Mouse (Mus musculus) layer of hippocampus, adult 9-10 months (tissue): ENCODE results near the gene Siglece.

Source experiments
- DNase-seq: peaks from one replicate; pipeline ENCODE4 v3.0.0; 2022; ENCODE audit warnings: low spot score

Siglece gene

GRCm38 (mm10) chr7:43625794-43626422 is 34.1 kb downstream of the Siglece start:
- DNase-seq, result no peak

GRCm38 (mm10) chr7:43625065-43625464 is 34.9 kb downstream of the Siglece start:
- no peak for DNase-seq

- DNase-seq, result no peak
Measured at GRCm38 (mm10) chr7:43623819-43624218, 36.1 kb downstream of the Siglece start.

GRCm38 (mm10) chr7:43622927-43623326 is 37.0 kb downstream of the Siglece start:
- DNase-seq, result no peak

- DNase-seq, result no peak
Measured at GRCm38 (mm10) chr7:43613816-43614551, 46.0 kb downstream of the Siglece start.

- no peak for DNase-seq
Measured at GRCm38 (mm10) chr7:43608316-43608824, 51.6 kb downstream of the Siglece start.

- no peak for DNase-seq
Measured at GRCm38 (mm10) chr7:43607743-43608287, 52.1 kb downstream of the Siglece start.

GRCm38 (mm10) chr7:43606896-43607742 is 52.8 kb downstream of the Siglece start, which contains the start of gene Zfp819:
TSS of gene Zfp819 (plus strand) at chr7:43607169.
- peak; percentile 35 for DNase-seq

GRCm38 (mm10) chr7:43601884-43602283 is 58.1 kb downstream of the Siglece start:
- DNase-seq, result no peak
